Mouse (Mus musculus): ENCODE results near the gene Ubxn6.
"Not testable (repeated sequence)": the region's sequence is repeated elsewhere in the genome, so short reads cannot be mapped to it uniquely, and the experiment has no call there.

The Ubxn6 gene

GRCm38 (mm10) chr17:56074827-56075208, at the start of gene Ubxn6:
Gene Ubxn6, minus strand, starts transcription at chr17:56075028.
- DNase-seq (ENCODE audit: low read depth, low spot score) = peak; percentile 90

GRCm38 (mm10) chr17:56123681-56124340, 49.0 kb upstream of the Ubxn6 start:
- no peak for DNase-seq (ENCODE audit: low read depth, low spot score)

GRCm38 (mm10) chr17:56123161-56123560, 48.3 kb upstream of the Ubxn6 start:
- DNase-seq (ENCODE audit: low read depth, low spot score) = no peak

GRCm38 (mm10) chr17:56121826-56122225, 47.0 kb upstream of the Ubxn6 start, which contains the start of gene Lrg1:
Gene Lrg1, minus strand, starts transcription at chr17:56122001.
- DNase-seq (ENCODE audit: low read depth, low spot score) = no peak

- no peak for DNase-seq (ENCODE audit: low read depth, low spot score)
These were observed 45.4 kb upstream of the Ubxn6 start for GRCm38 (mm10) chr17:56119981-56120880.

GRCm38 (mm10) chr17:56119431-56119830, 44.6 kb upstream of the Ubxn6 start:
- DNase-seq (ENCODE audit: low read depth, low spot score) = no peak

GRCm38 (mm10) chr17:56117251-56117710, 42.5 kb upstream of the Ubxn6 start, which contains the start of gene Plin5:
Gene Plin5, minus strand, starts transcription at chr17:56117596.
- no peak for DNase-seq (ENCODE audit: low read depth, low spot score)

GRCm38 (mm10) chr17:56116193-56116592, 41.4 kb upstream of the Ubxn6 start:
- DNase-seq (ENCODE audit: low read depth, low spot score) = no peak

GRCm38 (mm10) chr17:56112743-56113142, 37.9 kb upstream of the Ubxn6 start:
- no peak for DNase-seq (ENCODE audit: low read depth, low spot score)

- DNase-seq (ENCODE audit: low read depth, low spot score) = peak; percentile 54
These were observed 37.0 kb upstream of the Ubxn6 start for GRCm38 (mm10) chr17:56111864-56112263.

- DNase-seq (ENCODE audit: low read depth, low spot score) = no peak
These were observed 36.2 kb upstream of the Ubxn6 start for GRCm38 (mm10) chr17:56111021-56111420.

GRCm38 (mm10) chr17:56110571-56110970, 35.7 kb upstream of the Ubxn6 start:
- DNase-seq (ENCODE audit: low read depth, low spot score) = no peak

GRCm38 (mm10) chr17:56109219-56110051, 34.6 kb upstream of the Ubxn6 start, which contains the start of gene Plin4:
Gene Plin4, minus strand, starts transcription at chr17:56109803.
- no peak for DNase-seq (ENCODE audit: low read depth, low spot score)

- DNase-seq (ENCODE audit: low read depth, low spot score) = no peak
These were observed 33.7 kb upstream of the Ubxn6 start for GRCm38 (mm10) chr17:56108334-56109044.

- no peak for DNase-seq (ENCODE audit: low read depth, low spot score)
These were observed 32.9 kb upstream of the Ubxn6 start for GRCm38 (mm10) chr17:56107736-56108135.

- DNase-seq (ENCODE audit: low read depth, low spot score) = no peak
These were observed 32.2 kb upstream of the Ubxn6 start for GRCm38 (mm10) chr17:56106981-56107380.

GRCm38 (mm10) chr17:56106436-56106835, 31.6 kb upstream of the Ubxn6 start:
- DNase-seq (ENCODE audit: low read depth, low spot score) = not testable (repeated sequence)

GRCm38 (mm10) chr17:56104821-56105220, 30.0 kb upstream of the Ubxn6 start:
- not testable (repeated sequence) for DNase-seq (ENCODE audit: low read depth, low spot score)

- no peak for DNase-seq (ENCODE audit: low read depth, low spot score)
These were observed 28.8 kb upstream of the Ubxn6 start for GRCm38 (mm10) chr17:56103465-56104285.

GRCm38 (mm10) chr17:56102927-56103326, 28.1 kb upstream of the Ubxn6 start:
- DNase-seq (ENCODE audit: low read depth, low spot score) = no peak

Measured in embryo, embryonic 11.5 days (tissue).